Mouse (Mus musculus) liver, embryonic 11.5 days (tissue): Measurements from ENCODE around the gene Serpina1f. TPM values are rescaled to one million over a fixed set of nuclear protein-coding genes. Genes with fewer than 3 reads are reported as not detected.
A peak's percentile ranks its signal among the peaks of the same experiment; 100 is the strongest.
"Not testable (repeated sequence)": the region's sequence is repeated elsewhere in the genome, so short reads cannot be mapped to it uniquely, and the experiment has no call there.

Experiments used
- ATAC-seq: fragments of 200-750 bp; cut with Nextera tagmentation; replicated peaks from 2 replicates; pipeline ENCODE4 v1.8.0; 2017; ENCODE audit warnings: moderate number of reproducible peaks, mild to moderate bottlenecking, moderate TSS enrichment, moderate library complexity; ENCODE audit not compliant: low FRiP score
- DNase-seq: peaks from one replicate; pipeline ENCODE4 v3.0.0-alpha.2; 2017; ENCODE audit warnings: low spot score
- H3K27ac ChIP-seq: fragments of 300-500 bp; sonication (generic); 2 replicates; pipeline ENCODE4 v1.5.1; 2014; ENCODE audit warnings: mild to moderate bottlenecking, low read depth, low read length, control low read depth
- H3K27me3 ChIP-seq: fragments of 300-500 bp; sonication (generic); replicated peaks from 2 replicates; pipeline ENCODE4 v1.6.1; 2014; ENCODE audit warnings: low read length, mixed read lengths; ENCODE audit not compliant: control insufficient read depth, insufficient read depth
- H3K36me3 ChIP-seq: fragments of 300-500 bp; sonication (generic); 2 replicates; pipeline ENCODE4 v1.6.1; 2014; ENCODE audit warnings: mild to moderate bottlenecking, low read length, moderate library complexity, mixed read lengths; ENCODE audit not compliant: control insufficient read depth, insufficient read depth
- H3K4me1 ChIP-seq: fragments of 300-500 bp; sonication (generic); replicated peaks from 2 replicates; pipeline ENCODE4 v1.6.1; 2014; ENCODE audit warnings: low read length, mixed read lengths; ENCODE audit not compliant: control insufficient read depth, insufficient read depth
- H3K4me2 ChIP-seq: fragments of 300-500 bp; sonication (generic); 2 replicates; pipeline ENCODE4 v1.6.1; 2014; ENCODE audit warnings: mild to moderate bottlenecking, control low read depth, moderate library complexity
- H3K4me3 ChIP-seq: fragments of 300-500 bp; sonication (generic); 2 replicates; pipeline ENCODE4 v1.5.1; 2014; ENCODE audit warnings: low read depth, low read length, control low read depth
- H3K9ac ChIP-seq: fragments of 300-500 bp; sonication (generic); 2 replicates; pipeline ENCODE4 v1.6.1; 2014; ENCODE audit warnings: low read depth, low read length, control low read depth
- H3K9me3 ChIP-seq: fragments of 300-500 bp; sonication (generic); 2 replicates; pipeline ENCODE4 v1.6.1; 2016; ENCODE audit warnings: low read length, inconsistent platforms, mixed read lengths; ENCODE audit not compliant: control insufficient read depth
- WGBS: fragments of 180-500 bp; shearing (Covaris S2); extraction: QIAGEN DNeasy Blood & Tissue Kit; methylation state at CpG from one replicate; pipeline ENCODE4 v1.1.7; 2014; 5-methylcytosine and 5-hydroxymethylcytosine counted together
- polyA plus RNA-seq: library from polyadenylated mRNA; unstranded; fragments of >200 nt; fragmentation: Nextera tagmentation; extraction: Ambion mirVana; gene quantifications from 2 replicates; pipeline ENCODE4 v1.2.1, GENCODE M21; 2014

Gene Serpina1f
- polyA plus RNA-seq, 1 experiment from 2014 or later, result 0.16 TPM

GRCm38 (mm10) chr12:103700144-103700750, 4.9 kb upstream of the Serpina1f start:
- ATAC-seq (no peak), DNase-seq (no peak)
- Histone ChIP-seq H3K4me3 (no peak overlapping the region), H3K27ac (no peak overlapping the region), H3K36me3 (no peaks in the 10 kb centered on the region), H3K4me1 (no peaks in the 10 kb centered on the region), H3K9ac (no peak overlapping the region), H3K27me3 (no peaks in the 10 kb centered on the region), H3K4me2 (no peak overlapping the region), H3K9me3 (no peaks in the 10 kb centered on the region)
- 77% methylated on average over 4 of the region's 4 CpGs for WGBS

GRCm38 (mm10) chr12:103688221-103688814, 7.0 kb downstream of the Serpina1f start:
- H3K9me3 ChIP-seq, result no peaks in the 10 kb centered on the region
- no peak overlapping the region for H3K4me3 ChIP-seq
- no peak for DNase-seq
- WGBS, result 35% methylated on average over 3 of the region's 3 CpGs
- no peak overlapping the region for H3K4me2 ChIP-seq
- no peak for ATAC-seq
- no peak overlapping the region for H3K9ac ChIP-seq
- no peak overlapping the region for H3K27ac ChIP-seq
- H3K27me3 ChIP-seq, result no peaks in the 10 kb centered on the region
- no peaks in the 10 kb centered on the region for H3K36me3 ChIP-seq
- H3K4me1 ChIP-seq, result no peaks in the 10 kb centered on the region

DNA sequence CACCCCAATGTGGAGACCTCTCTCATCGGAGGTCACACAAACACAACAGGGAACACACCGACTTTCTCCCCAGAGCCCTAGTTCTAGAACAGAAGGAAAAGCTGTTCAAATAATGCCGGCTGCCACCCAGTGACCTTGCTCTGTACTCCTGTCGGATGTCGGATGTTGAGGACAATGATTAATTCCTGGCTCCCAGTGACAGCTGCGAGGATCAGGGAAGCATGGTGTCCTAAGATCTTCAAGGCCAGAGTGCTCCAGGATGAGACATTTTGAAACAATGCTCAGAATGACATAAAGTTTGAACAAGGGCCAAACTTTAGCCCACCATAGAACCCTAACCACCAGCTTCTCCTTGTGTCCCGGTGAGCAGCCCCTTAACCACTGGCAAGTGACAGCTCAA, 8.3 kb downstream of the Serpina1f start:
- no peak overlapping the region for H3K9ac ChIP-seq
- no peak overlapping the region for H3K27ac ChIP-seq
- ATAC-seq (no peak), DNase-seq (no peak)
- 62% methylated on average over 7 of the region's 7 CpGs for WGBS
- H3K9me3 ChIP-seq, result no peaks in the 10 kb centered on the region
- no peaks in the 10 kb centered on the region for H3K36me3 ChIP-seq
- H3K4me3 ChIP-seq, result no peak overlapping the region
- no peaks in the 10 kb centered on the region for H3K4me1 ChIP-seq
- no peak overlapping the region for H3K4me2 ChIP-seq
- no peaks in the 10 kb centered on the region for H3K27me3 ChIP-seq

GRCm38 (mm10) chr12:103686050-103686449, 9.3 kb downstream of the Serpina1f start:
- no peak overlapping the region for H3K4me2 ChIP-seq
- H3K9me3 ChIP-seq, result no peaks in the 10 kb centered on the region
- H3K4me1 ChIP-seq, result no peaks in the 10 kb centered on the region
- H3K4me3 ChIP-seq, result no peak overlapping the region
- WGBS, result 43% methylated on average over 3 of the region's 3 CpGs
- ATAC-seq, result peak; percentile 4; the same call in 1 of the 2 replicates
- no peak overlapping the region for H3K9ac ChIP-seq
- H3K27me3 ChIP-seq, result no peaks in the 10 kb centered on the region
- DNase-seq, result no peak
- H3K36me3 ChIP-seq, result no peaks in the 10 kb centered on the region
- H3K27ac ChIP-seq, result peak overlapping the region; percentile 41; the same call in 1 of the 2 replicates

DNA sequence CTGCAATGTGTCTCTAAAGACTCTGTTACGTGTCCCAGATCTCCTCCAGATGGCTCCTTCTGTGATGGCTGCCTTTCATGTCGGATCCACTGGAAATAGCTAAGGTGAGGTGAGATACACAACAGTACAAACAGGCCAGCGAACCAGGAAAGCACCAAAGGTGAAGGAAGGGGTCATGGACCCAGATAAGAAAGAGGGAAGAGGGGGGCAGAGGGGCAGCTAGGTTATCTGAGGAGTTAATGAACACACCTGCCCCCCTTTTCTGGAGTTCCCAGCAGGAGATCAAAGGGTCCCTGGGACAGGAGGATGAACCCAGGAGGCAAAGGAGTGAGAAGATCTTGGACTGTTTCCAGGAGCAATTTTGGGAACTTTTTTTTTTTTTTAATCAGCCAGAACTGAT, 9.9 kb downstream of the Serpina1f start:
- Histone ChIP-seq H3K9ac (no peak overlapping the region), H3K4me1 (no peaks in the 10 kb centered on the region), H3K27me3 (no peaks in the 10 kb centered on the region), H3K9me3 (no peaks in the 10 kb centered on the region), H3K36me3 (no peaks in the 10 kb centered on the region), H3K4me2 (no peak overlapping the region), H3K4me3 (no peak overlapping the region), H3K27ac (no peak overlapping the region)
- 35% methylated on average over 3 of the region's 3 CpGs for WGBS
- DNase-seq (no peak), ATAC-seq (peak; percentile 42; the same call in 1 of the 2 replicates)

GRCm38 (mm10) chr12:103683775-103684174, 11.6 kb downstream of the Serpina1f start:
- H3K27me3 ChIP-seq, result no peaks in the 10 kb centered on the region
- no peak for ATAC-seq
- H3K27ac ChIP-seq, result no peak overlapping the region
- H3K4me1 ChIP-seq, result no peaks in the 10 kb centered on the region
- no peaks in the 10 kb centered on the region for H3K9me3 ChIP-seq
- H3K36me3 ChIP-seq, result no peaks in the 10 kb centered on the region
- DNase-seq, result no peak
- H3K9ac ChIP-seq, result no peak overlapping the region
- no peak overlapping the region for H3K4me3 ChIP-seq
- 57% methylated on average over 4 of the region's 4 CpGs for WGBS
- no peak overlapping the region for H3K4me2 ChIP-seq

DNA sequence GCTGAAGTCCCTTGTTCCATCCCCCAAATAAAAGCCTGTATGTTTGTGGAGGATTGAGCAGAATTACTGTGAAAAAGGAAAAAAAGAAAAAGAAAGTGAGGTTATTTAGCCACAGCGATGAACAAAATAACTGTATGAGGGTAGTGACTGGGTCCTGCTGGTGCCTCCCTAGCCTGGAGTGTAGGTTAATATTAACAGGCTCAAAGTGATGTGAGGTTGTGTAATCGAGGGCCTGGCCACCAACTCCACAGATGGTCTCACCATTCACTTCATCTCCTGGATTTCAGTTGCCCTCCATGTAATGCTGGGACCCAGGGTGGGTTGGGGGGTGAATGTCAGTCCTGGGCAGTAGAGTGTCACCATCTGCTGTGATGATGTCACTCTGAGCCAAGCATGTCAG, 13.6 kb downstream of the Serpina1f start:
- H3K4me3 ChIP-seq, result no peak overlapping the region
- H3K27me3 ChIP-seq, result no peaks in the 10 kb centered on the region
- H3K9me3 ChIP-seq, result no peaks in the 10 kb centered on the region
- H3K4me2 ChIP-seq, result peak overlapping the region; percentile 29; the same call in 1 of the 2 replicates
- 63% methylated on average over 2 of the region's 2 CpGs for WGBS
- H3K27ac ChIP-seq, result peak overlapping the region; percentile 66
- H3K36me3 ChIP-seq, result no peaks in the 10 kb centered on the region
- no peak overlapping the region for H3K9ac ChIP-seq
- ATAC-seq (peak; percentile 63), DNase-seq (no peak)
- no peaks in the 10 kb centered on the region for H3K4me1 ChIP-seq

DNA sequence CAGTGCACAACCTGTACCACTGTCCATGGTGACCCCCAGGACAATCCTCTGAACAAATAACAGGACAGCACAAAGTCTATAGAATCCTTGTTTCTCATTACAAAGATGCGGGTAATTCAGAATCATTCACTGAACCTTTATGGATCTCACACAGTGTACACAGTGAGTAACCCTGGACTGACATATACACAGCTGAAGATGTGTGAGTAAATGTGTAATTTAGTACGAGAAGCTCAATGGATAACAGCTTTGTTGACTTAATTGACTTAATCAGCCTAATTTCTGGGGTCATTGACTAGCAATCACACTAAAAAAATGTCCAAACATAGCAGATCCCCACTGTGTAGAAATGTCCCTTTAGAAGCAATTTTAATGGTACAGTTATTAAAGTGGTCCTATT, 14.2 kb downstream of the Serpina1f start:
- Histone ChIP-seq H3K4me2 (peak overlapping the region; percentile 29; the same call in 1 of the 2 replicates), H3K4me1 (no peaks in the 10 kb centered on the region), H3K9me3 (no peaks in the 10 kb centered on the region), H3K36me3 (no peaks in the 10 kb centered on the region), H3K27ac (peak overlapping the region; percentile 66; the same call in 1 of the 2 replicates), H3K4me3 (no peak overlapping the region), H3K27me3 (no peaks in the 10 kb centered on the region), H3K9ac (no peak overlapping the region)
- whole genome bisulfite sequencing, result 61% methylated on average over 2 of the region's 2 CpGs
- ATAC-seq, result no peak
- no peak for DNase-seq

DNA sequence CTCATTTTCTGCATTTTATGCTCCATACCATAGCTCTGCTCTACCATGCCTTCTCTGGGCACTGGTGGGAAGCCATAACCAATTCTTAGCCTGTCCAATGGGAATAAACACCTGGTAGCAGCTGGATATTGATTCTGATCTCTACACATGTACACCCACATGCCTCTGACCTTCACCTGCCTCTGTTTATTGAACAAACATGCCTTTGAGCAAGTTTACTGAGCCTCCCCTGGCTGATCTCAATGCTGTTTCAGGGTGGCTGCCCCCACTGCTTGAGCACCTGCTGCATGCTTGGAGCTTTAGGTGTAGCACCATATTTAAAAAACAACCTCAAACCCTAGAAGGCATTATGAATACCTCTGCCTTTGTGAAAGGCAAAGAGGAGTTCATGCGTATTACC, 15.5 kb downstream of the Serpina1f start:
- not testable (repeated sequence) for H3K4me1 ChIP-seq, H3K4me2 ChIP-seq, H3K36me3 ChIP-seq, H3K9ac ChIP-seq, H3K9me3 ChIP-seq, ATAC-seq, H3K27me3 ChIP-seq, H3K27ac ChIP-seq, H3K4me3 ChIP-seq, DNase-seq
- WGBS, result 95% methylated on average over 1 of the region's 1 CpGs
